Mouse (Mus musculus): ENCODE results near the gene Narfl. TPM values are rescaled to one million over a fixed set of nuclear protein-coding genes. Genes with fewer than 3 reads are reported as not detected.
"Not testable (repeated sequence)": the region's sequence is repeated elsewhere in the genome, so short reads cannot be mapped to it uniquely, and the experiment has no call there.

Gene Narfl
- polyA plus RNA-seq, 1 experiment = 38.5 TPM

- DNase-seq (ENCODE audit: extremely low spot score in 1 of 2, low spot score in 1 of 2) = peak in 1 of 2 experiments; percentile 75
Observed at GRCm38 (mm10) chr17:25796951-25797369, 23.4 kb downstream of the Narfl start, which contains the start of gene Metrn. Gene Metrn, minus strand, starts transcription at chr17:25797136.

GRCm38 (mm10) chr17:25801029-25801428, 27.5 kb downstream of the Narfl start:
- DNase-seq (ENCODE audit: extremely low spot score in 1 of 2, low spot score in 1 of 2) = peak in 1 of 2 experiments; percentile 89

- peak; percentile 87 to 88 for DNase-seq (ENCODE audit: extremely low spot score in 1 of 2, low spot score in 1 of 2)
Observed at GRCm38 (mm10) chr17:25802825-25803517, 29.4 kb downstream of the Narfl start.

- no peak for DNase-seq (ENCODE audit: extremely low spot score in 1 of 2, low spot score in 1 of 2)
Observed at GRCm38 (mm10) chr17:25806507-25806906, 32.9 kb downstream of the Narfl start.

- not testable (repeated sequence) for DNase-seq (ENCODE audit: extremely low spot score in 1 of 2, low spot score in 1 of 2)
Observed at GRCm38 (mm10) chr17:25807452-25807851, 33.9 kb downstream of the Narfl start.

GRCm38 (mm10) chr17:25808028-25808427, 34.5 kb downstream of the Narfl start:
- no peak for DNase-seq (ENCODE audit: extremely low spot score in 1 of 2, low spot score in 1 of 2)

- peak; percentile 81 to 92 for DNase-seq (ENCODE audit: extremely low spot score in 1 of 2, low spot score in 1 of 2)
Observed at GRCm38 (mm10) chr17:25808789-25809605, 35.4 kb downstream of the Narfl start, which contains the start of gene Fbxl16. Gene Fbxl16, plus strand, starts transcription at chr17:25809085.

- no peak for DNase-seq (ENCODE audit: extremely low spot score in 1 of 2, low spot score in 1 of 2)
Observed at GRCm38 (mm10) chr17:25809606-25810340, 36.2 kb downstream of the Narfl start.

- DNase-seq (ENCODE audit: extremely low spot score in 1 of 2, low spot score in 1 of 2) = no peak
Observed at GRCm38 (mm10) chr17:25810890-25811289, 37.3 kb downstream of the Narfl start.

GRCm38 (mm10) chr17:25813471-25813870, 39.9 kb downstream of the Narfl start:
- peak in 1 of 2 experiments; percentile 92 for DNase-seq (ENCODE audit: extremely low spot score in 1 of 2, low spot score in 1 of 2)

- DNase-seq (ENCODE audit: extremely low spot score in 1 of 2, low spot score in 1 of 2) = no peak
Observed at GRCm38 (mm10) chr17:25817662-25818061, 44.1 kb downstream of the Narfl start.

- DNase-seq (ENCODE audit: extremely low spot score in 1 of 2, low spot score in 1 of 2) = no peak
Observed at GRCm38 (mm10) chr17:25818851-25819780, 45.5 kb downstream of the Narfl start.

GRCm38 (mm10) chr17:25823452-25823851, 49.9 kb downstream of the Narfl start, which contains the start of gene Wdr24:
Gene Wdr24, plus strand, starts transcription at chr17:25823627.
- peak in 1 of 2 experiments; percentile 88 for DNase-seq (ENCODE audit: extremely low spot score in 1 of 2, low spot score in 1 of 2)

GRCm38 (mm10) chr17:25824362-25825142, 51.0 kb downstream of the Narfl start:
- DNase-seq (ENCODE audit: extremely low spot score in 1 of 2, low spot score in 1 of 2) = no peak

- no peak for DNase-seq (ENCODE audit: extremely low spot score in 1 of 2, low spot score in 1 of 2)
Observed at GRCm38 (mm10) chr17:25825311-25825710, 51.7 kb downstream of the Narfl start.

GRCm38 (mm10) chr17:25825984-25826570, 52.5 kb downstream of the Narfl start:
- no peak for DNase-seq (ENCODE audit: extremely low spot score in 1 of 2, low spot score in 1 of 2)

GRCm38 (mm10) chr17:25827011-25827410, 53.4 kb downstream of the Narfl start:
- DNase-seq (ENCODE audit: extremely low spot score in 1 of 2, low spot score in 1 of 2) = no peak

- DNase-seq (ENCODE audit: extremely low spot score in 1 of 2, low spot score in 1 of 2) = no peak
Observed at GRCm38 (mm10) chr17:25827546-25828222, 54.1 kb downstream of the Narfl start.

Data from frontal cortex, adult 2 months (tissue).